Mouse (Mus musculus) myocyte (in vitro differentiated cells): ENCODE data around the gene Gpatch2l.

Experiments
- CEBPB ChIP-seq: IDR thresholded peaks from 2 replicates; pipeline ENCODE4 v1.6.1; 2011; ENCODE audit warnings: mild to moderate bottlenecking, moderate library complexity; ENCODE audit not compliant: poor library complexity, insufficient read depth, severe bottlenecking
- E2F4 ChIP-seq: IDR thresholded peaks from one replicate; pipeline ENCODE4 v1.6.1; 2011; ENCODE audit warnings: mild to moderate bottlenecking, control low read depth, moderate library complexity; ENCODE audit not compliant: insufficient read depth
- MAX ChIP-seq: IDR thresholded peaks from one replicate; pipeline ENCODE4 v1.6.1; 2011; ENCODE audit warnings: low read depth, mild to moderate bottlenecking, control low read depth
- POLR2A ChIP-seq: IDR thresholded peaks from one replicate; pipeline ENCODE4 v1.6.1; 2011; ENCODE audit warnings: low read depth, mild to moderate bottlenecking, control low read depth, moderate library complexity; ENCODE audit not compliant: insufficient read length
- POLR2AphosphoS2 ChIP-seq: IDR thresholded peaks from one replicate; pipeline ENCODE4 v1.6.1; 2011; ENCODE audit warnings: low read depth, control low read depth; ENCODE audit not compliant: insufficient read length

GRCm38 (mm10) chr12:86309474-86309873 is 67.8 kb downstream of the Gpatch2l start:
- TF ChIP-seq E2F4 (no peak), POLR2A (no peak), MAX (no peak), CEBPB (no peak), POLR2AphosphoS2 (no peak)
